Mouse (Mus musculus) stomach, embryonic 16.5 days (tissue): Measurements from ENCODE around the gene Fgf22. TPM values are rescaled to one million over a fixed set of nuclear protein-coding genes. Genes with fewer than 3 reads are reported as not detected.

Experiments
- ATAC-seq: fragments of 200-750 bp; cut with Nextera tagmentation; 2 replicates; pipeline ENCODE4 v1.8.0; 2017; ENCODE audit warnings: moderate number of reproducible peaks, moderate TSS enrichment; ENCODE audit not compliant: insufficient read depth, low FRiP score
- H3K27ac ChIP-seq: fragments of 300-500 bp; sonication (generic); 2 replicates; pipeline ENCODE4 v1.5.1; 2014; ENCODE audit warnings: low read length
- H3K27me3 ChIP-seq: fragments of 300-500 bp; sonication (generic); 2 replicates; pipeline ENCODE4 v1.6.1; 2014; ENCODE audit warnings: low read length, control low read depth, mixed read lengths; ENCODE audit not compliant: control insufficient read depth, insufficient read depth
- H3K36me3 ChIP-seq: fragments of 300-500 bp; sonication (generic); 2 replicates; pipeline ENCODE4 v1.6.1; 2014; ENCODE audit warnings: low read length; ENCODE audit not compliant: control insufficient read depth, insufficient read depth
- H3K4me1 ChIP-seq: fragments of 300-500 bp; sonication (generic); 2 replicates; pipeline ENCODE4 v1.6.1; 2014; ENCODE audit warnings: low read length, control low read depth, mixed read lengths; ENCODE audit not compliant: control insufficient read depth, insufficient read depth
- H3K4me2 ChIP-seq: fragments of 300-500 bp; sonication (generic); 2 replicates; pipeline ENCODE4 v1.6.1; 2014; ENCODE audit warnings: low read depth, low read length, mixed read lengths
- H3K4me3 ChIP-seq: fragments of 300-500 bp; sonication (generic); replicated peaks from 2 replicates; pipeline ENCODE4 v1.5.1; 2014; ENCODE audit warnings: mild to moderate bottlenecking, low read length
- H3K9ac ChIP-seq: fragments of 300-500 bp; sonication (generic); 2 replicates; pipeline ENCODE4 v1.6.1; 2014; ENCODE audit warnings: low read length
- H3K9me3 ChIP-seq: fragments of 300-500 bp; sonication (generic); replicated peaks from 2 replicates; pipeline ENCODE4 v1.6.1; 2016; ENCODE audit warnings: low read length, control low read depth; ENCODE audit not compliant: control insufficient read depth
- WGBS: fragments of 180-500 bp; shearing (Covaris S2); extraction: QIAGEN DNeasy Blood & Tissue Kit; methylation state at CpG from one replicate; pipeline ENCODE4 v1.1.7; 2014; 5-methylcytosine and 5-hydroxymethylcytosine counted together
- polyA plus RNA-seq: library from polyadenylated mRNA; unstranded; fragments of >200 nt; fragmentation: Nextera tagmentation; extraction: Ambion mirVana; gene quantifications from 2 replicates; pipeline ENCODE4 v1.2.1, GENCODE M21; 2015

Gene Fgf22
- polyA plus RNA-seq, 1 experiment from 2014 or later = 0.37 TPM

DNA sequence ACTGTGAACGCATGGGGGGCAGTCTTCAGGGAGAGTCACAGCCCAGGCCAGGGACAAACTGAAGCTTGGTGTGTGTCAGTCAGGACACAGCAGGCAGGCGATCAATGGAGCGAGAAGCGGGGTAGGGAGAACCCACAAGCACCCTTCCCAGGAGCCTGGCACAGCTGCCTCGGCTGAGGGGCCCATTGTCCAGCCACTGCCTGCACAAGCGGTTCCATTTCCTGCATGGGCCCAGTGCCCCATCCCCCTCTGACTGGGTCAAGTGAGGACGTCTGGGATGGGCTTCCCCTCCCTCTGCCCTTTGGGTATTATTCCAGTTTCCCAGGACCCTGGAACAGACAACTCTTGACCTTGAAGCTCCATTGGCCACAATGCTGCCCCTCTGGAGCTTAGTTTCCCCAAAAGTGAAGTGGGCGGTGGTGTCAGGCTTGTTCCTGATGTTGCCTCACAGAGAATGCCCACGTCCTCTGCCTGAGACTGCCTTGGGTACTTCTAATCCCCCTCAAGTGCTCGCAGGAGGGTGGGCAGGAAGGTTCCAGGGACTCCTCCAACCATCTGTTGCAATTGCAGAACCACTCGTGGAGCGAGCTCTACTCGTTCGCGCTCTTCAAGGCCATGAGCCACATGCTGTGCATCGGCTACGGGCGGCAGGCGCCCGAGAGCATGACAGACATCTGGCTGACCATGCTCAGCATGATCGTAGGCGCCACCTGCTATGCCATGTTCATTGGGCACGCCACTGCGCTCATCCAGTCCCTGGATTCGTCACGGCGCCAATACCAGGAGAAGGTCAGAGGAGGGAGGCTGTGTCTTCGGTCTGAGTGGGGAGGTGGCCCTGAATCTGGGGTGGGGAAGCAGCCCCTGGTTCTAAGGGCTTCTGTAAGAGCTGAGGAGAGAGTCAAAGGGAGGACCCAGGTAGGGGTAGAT, 26.3 kb upstream of the Fgf22 start:
- ATAC-seq = 0 out of 2 replicates have a peak, but pooled peaks have one; percentile 22

DNA sequence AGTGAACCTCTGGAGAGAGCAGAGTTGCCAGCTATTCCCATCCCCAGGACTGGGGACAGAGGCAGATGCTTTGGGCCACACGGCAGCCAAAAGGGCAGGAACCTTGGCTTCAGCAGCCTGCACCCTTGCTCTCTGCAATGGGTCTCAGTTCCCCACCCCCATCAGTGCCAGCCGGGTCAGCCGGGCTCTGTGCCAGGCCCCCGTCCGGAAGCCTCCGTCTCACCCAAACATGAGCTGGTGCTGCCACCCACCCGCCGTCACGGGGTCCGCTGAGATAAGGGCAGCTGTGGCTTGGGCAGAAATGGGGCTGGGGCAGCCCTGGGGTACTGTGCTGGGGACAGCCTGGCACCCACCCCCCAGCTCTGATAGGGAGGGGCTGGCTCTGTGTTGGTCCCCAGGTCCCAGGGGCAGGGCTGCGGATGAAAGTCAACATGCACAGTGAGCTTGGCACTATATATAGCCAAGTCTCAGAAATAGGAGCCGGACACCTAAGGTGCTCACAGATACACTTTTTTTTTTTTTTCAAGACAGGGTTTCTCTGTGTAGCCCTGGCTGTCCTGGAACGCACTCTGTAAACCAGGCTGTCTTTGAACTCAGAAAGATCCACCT, 25.4 kb upstream of the Fgf22 start:
- Histone ChIP-seq H3K9ac (no peak overlapping the region), H3K4me1 (no peaks in the 10 kb centered on the region), H3K9me3 (no peaks in the 10 kb centered on the region), H3K27me3 (no peaks in the 10 kb centered on the region), H3K27ac (no peak overlapping the region), H3K4me3 (no peak overlapping the region), H3K4me2 (no peak overlapping the region), H3K36me3 (peaks cover 10% of the 10 kb centered on the region)
- 70% methylated on average over 13 of the region's 13 CpGs for WGBS
- ATAC-seq = no peak

More for the DNA sequence above, 26.3 kb upstream of the Fgf22 start:
- Histone ChIP-seq H3K27ac (no peak overlapping the region), H3K9me3 (no peaks in the 10 kb centered on the region), H3K4me2 (no peak overlapping the region), H3K4me3 (no peak overlapping the region), H3K4me1 (no peaks in the 10 kb centered on the region), H3K36me3 (0 out of 2 replicates have a peak, but pooled peaks cover under 1% of the 10 kb centered on the region), H3K27me3 (no peaks in the 10 kb centered on the region), H3K9ac (no peak overlapping the region)
- WGBS = 62% methylated on average over 28 of the region's 28 CpGs

- H3K9me3 ChIP-seq = peaks cover 10% of the 10 kb centered on the region; the same call in 1 of the 2 replicates
- WGBS = 96% methylated on average over 1 of the region's 1 CpGs
- H3K4me3 ChIP-seq = no peak overlapping the region
- no peak for ATAC-seq
- H3K4me1 ChIP-seq = no peaks in the 10 kb centered on the region
- no peak overlapping the region for H3K9ac ChIP-seq
- no peak overlapping the region for H3K27ac ChIP-seq
- H3K4me2 ChIP-seq = no peak overlapping the region
- H3K27me3 ChIP-seq = no peaks in the 10 kb centered on the region
- H3K36me3 ChIP-seq = peaks cover 36% of the 10 kb centered on the region
Observed at GRCm38 (mm10) chr10:79732500-79732899, 22.4 kb upstream of the Fgf22 start.

GRCm38 (mm10) chr10:79733847-79734246, 21.0 kb upstream of the Fgf22 start:
- Histone ChIP-seq H3K27me3 (no peaks in the 10 kb centered on the region), H3K9ac (no peak overlapping the region), H3K4me2 (no peak overlapping the region), H3K4me1 (no peaks in the 10 kb centered on the region), H3K4me3 (no peak overlapping the region), H3K9me3 (peaks cover 21% of the 10 kb centered on the region), H3K36me3 (peaks cover 49% of the 10 kb centered on the region), H3K27ac (no peak overlapping the region)
- no peak for ATAC-seq
- 97% methylated on average over 15 of the region's 15 CpGs for WGBS

GRCm38 (mm10) chr10:79735361-79735760, 19.5 kb upstream of the Fgf22 start:
- peak; percentile 10; the same call in 1 of the 2 replicates for ATAC-seq
- H3K4me3 ChIP-seq = no peak overlapping the region

DNA sequence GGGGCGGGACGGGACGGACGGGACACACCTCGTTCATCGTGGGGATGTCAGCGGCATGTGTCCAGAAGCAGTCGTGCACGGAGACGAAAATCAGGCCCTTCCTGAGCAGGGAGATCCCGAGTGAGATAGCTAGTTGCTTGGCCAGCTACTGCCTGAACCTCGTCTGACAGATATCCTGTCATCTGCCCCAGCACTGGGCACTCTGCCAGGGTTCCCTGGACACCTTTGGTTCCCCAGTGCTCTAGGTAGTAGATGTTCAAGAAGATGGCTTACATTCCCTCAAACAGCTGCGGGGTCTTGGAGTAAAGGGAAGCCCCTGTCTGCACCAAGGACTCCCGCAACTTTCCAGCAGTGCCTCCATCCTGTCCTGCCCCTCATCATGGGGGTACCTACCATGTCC, 18.2 kb upstream of the Fgf22 start:
- Histone ChIP-seq H3K4me3 (no peak overlapping the region), H3K9me3 (peaks cover 44% of the 10 kb centered on the region)

More at GRCm38 (mm10) chr10:79735361-79735760, 19.5 kb upstream of the Fgf22 start:
- Histone ChIP-seq H3K27me3 (no peaks in the 10 kb centered on the region), H3K9ac (no peak overlapping the region), H3K27ac (no peak overlapping the region), H3K36me3 (peaks cover 64% of the 10 kb centered on the region), H3K9me3 (peaks cover 36% of the 10 kb centered on the region), H3K4me2 (no peak overlapping the region), H3K4me1 (no peaks in the 10 kb centered on the region)
- WGBS = 32% methylated on average over 46 of the region's 52 CpGs

GRCm38 (mm10) chr10:79738259-79738658, 16.6 kb upstream of the Fgf22 start:
- 93% methylated on average over 10 of the region's 10 CpGs for WGBS
- Histone ChIP-seq H3K4me2 (no peak overlapping the region), H3K27me3 (no peaks in the 10 kb centered on the region), H3K9ac (no peak overlapping the region), H3K4me3 (no peak overlapping the region), H3K36me3 (peaks cover 82% of the 10 kb centered on the region), H3K9me3 (peaks cover 44% of the 10 kb centered on the region), H3K4me1 (no peaks in the 10 kb centered on the region), H3K27ac (no peak overlapping the region)
- no peak for ATAC-seq

More for the DNA sequence above, 18.2 kb upstream of the Fgf22 start:
- H3K27ac ChIP-seq = no peak overlapping the region
- H3K27me3 ChIP-seq = no peaks in the 10 kb centered on the region
- 82% methylated on average over 14 of the region's 14 CpGs for WGBS
- peaks cover 78% of the 10 kb centered on the region for H3K36me3 ChIP-seq
- H3K4me1 ChIP-seq = no peaks in the 10 kb centered on the region
- no peak overlapping the region for H3K4me2 ChIP-seq
- H3K9ac ChIP-seq = no peak overlapping the region
- ATAC-seq = no peak

- no peaks in the 10 kb centered on the region for H3K4me1 ChIP-seq
- no peaks in the 10 kb centered on the region for H3K27me3 ChIP-seq
- H3K36me3 ChIP-seq = peaks cover 79% of the 10 kb centered on the region
- H3K9ac ChIP-seq = no peak overlapping the region
- no peak overlapping the region for H3K27ac ChIP-seq
- no peak overlapping the region for H3K4me2 ChIP-seq
- peaks cover 44% of the 10 kb centered on the region for H3K9me3 ChIP-seq
- WGBS = 96% methylated on average over 28 of the region's 28 CpGs
- no peak for ATAC-seq
- no peak overlapping the region for H3K4me3 ChIP-seq
Observed at GRCm38 (mm10) chr10:79739234-79739633, 15.6 kb upstream of the Fgf22 start.

DNA sequence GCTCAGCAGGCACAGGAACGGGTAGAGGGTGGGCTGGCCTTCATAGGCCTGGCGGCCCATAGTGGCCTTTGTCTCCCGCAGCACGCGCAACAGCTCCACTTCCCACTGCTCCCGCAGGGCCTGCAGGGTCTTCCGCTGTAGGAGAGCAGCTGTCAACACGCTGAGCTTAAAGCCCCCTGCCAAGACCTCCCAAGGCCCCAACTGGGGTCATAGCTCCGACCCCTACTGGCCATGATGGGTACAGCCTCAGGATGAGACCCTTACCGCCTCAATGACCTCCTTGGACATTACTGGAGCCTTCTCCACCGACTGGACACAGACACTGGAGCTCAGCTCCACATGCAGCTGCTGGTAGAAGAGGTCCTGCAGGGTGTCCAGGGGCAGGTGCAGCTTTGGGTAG, 14.0 kb upstream of the Fgf22 start:
- H3K27ac ChIP-seq = no peak overlapping the region
- no peaks in the 10 kb centered on the region for H3K27me3 ChIP-seq
- H3K36me3 ChIP-seq = peaks cover 68% of the 10 kb centered on the region
- peaks cover 6% of the 10 kb centered on the region for H3K4me1 ChIP-seq
- no peak overlapping the region for H3K4me3 ChIP-seq
- no peak overlapping the region for H3K4me2 ChIP-seq
- no peak overlapping the region for H3K9ac ChIP-seq
- H3K9me3 ChIP-seq = peaks cover 43% of the 10 kb centered on the region
- ATAC-seq = no peak
- WGBS = 78% methylated on average over 11 of the region's 11 CpGs
